Mouse (Mus musculus): ENCODE results near the gene H2-T3. TPM values are rescaled to one million over a fixed set of nuclear protein-coding genes. Genes with fewer than 3 reads are reported as not detected.

H2-T3 gene
- polyA plus RNA-seq, 1 experiment from 2014 or later, result not detected

DNA sequence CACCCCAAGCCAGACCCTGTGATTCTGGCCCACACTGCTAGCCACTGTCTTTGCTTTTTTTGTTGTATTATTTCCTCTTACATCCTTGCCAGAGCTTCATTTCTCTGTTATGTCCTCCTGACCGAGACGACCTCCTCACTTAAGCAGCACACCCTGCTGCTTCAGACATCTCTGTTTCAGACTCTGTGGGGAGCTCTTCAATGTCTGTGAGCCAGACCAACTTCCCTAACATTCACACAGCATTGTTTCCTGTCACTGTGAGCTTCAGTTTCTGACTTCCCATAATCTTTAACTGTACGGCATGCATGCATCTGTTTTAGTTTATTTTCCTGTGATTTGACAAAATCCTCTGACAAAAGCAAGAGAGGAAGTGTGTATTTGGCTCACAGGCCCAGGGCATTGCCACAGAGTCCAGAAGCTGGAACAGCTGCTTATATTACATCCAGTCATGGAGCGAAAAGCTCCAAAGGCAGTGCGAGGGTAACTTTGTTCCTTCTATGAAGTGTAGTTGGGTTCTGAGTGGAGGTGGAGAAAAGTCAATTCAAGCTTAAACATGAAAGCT lies 28.6 kb upstream of the H2-T3 start:
- DNase-seq (ENCODE audit: low spot score), result no peak
- no peak overlapping the region for H3K4me3 ChIP-seq (ENCODE audit: low read depth, low read length)
- peaks cover 42% of the 10 kb centered on the region for H3K27me3 ChIP-seq (ENCODE audit: control insufficient read depth, insufficient read depth, low read length)
- 59% methylated on average over 5 of the region's 5 CpGs for WGBS
- no peak for ATAC-seq (ENCODE audit: insufficient read depth, low FRiP score, low TSS enrichment)
- no peaks in the 10 kb centered on the region for H3K9me3 ChIP-seq (ENCODE audit: control insufficient read depth, low read length)
- no peaks in the 10 kb centered on the region for H3K36me3 ChIP-seq (ENCODE audit: control insufficient read depth, insufficient read depth, low read length)
- H3K4me2 ChIP-seq (ENCODE audit: low read depth), result no peak overlapping the region
- H3K4me1 ChIP-seq (ENCODE audit: control insufficient read depth, insufficient read depth, low read length), result no peaks in the 10 kb centered on the region
- H3K9ac ChIP-seq (ENCODE audit: low read length), result no peak overlapping the region
- H3K27ac ChIP-seq (ENCODE audit: low read depth, low read length), result no peak overlapping the region

DNA sequence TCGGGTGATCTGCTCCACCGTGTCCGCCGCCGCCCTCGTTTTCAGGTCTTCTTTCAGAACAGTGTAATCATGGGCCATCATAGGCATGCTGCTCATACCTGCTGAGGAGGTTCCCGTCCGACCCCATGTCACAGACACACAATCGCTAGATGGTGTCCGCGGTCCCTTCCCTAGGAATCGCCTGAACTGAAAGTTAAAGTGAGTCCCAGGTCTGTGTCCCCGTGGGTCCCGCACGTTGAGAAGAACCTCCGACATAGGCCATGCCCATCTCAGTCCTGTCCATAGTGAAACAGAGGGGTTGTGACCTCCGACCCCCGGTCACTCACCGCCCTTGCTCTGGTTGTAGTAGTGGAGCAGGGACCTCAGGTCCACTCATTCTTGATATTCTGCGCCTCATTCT lies 25.5 kb upstream of the H2-T3 start:
- Histone ChIP-seq H3K4me3 (ENCODE audit: low read depth, low read length) (no peak overlapping the region), H3K9ac (ENCODE audit: low read length) (no peak overlapping the region), H3K36me3 (ENCODE audit: control insufficient read depth, insufficient read depth, low read length) (no peaks in the 10 kb centered on the region), H3K4me1 (ENCODE audit: control insufficient read depth, insufficient read depth, low read length) (no peaks in the 10 kb centered on the region), H3K4me2 (ENCODE audit: low read depth) (no peak overlapping the region), H3K27ac (ENCODE audit: low read depth, low read length) (no peak overlapping the region), H3K27me3 (ENCODE audit: control insufficient read depth, insufficient read depth, low read length) (peaks cover 43% of the 10 kb centered on the region), H3K9me3 (ENCODE audit: control insufficient read depth, low read length) (no peaks in the 10 kb centered on the region)
- DNase-seq (ENCODE audit: low spot score) (no peak), ATAC-seq (ENCODE audit: insufficient read depth, low FRiP score, low TSS enrichment) (no peak)
- 1% methylated on average over 20 of the region's 20 CpGs for WGBS

DNA sequence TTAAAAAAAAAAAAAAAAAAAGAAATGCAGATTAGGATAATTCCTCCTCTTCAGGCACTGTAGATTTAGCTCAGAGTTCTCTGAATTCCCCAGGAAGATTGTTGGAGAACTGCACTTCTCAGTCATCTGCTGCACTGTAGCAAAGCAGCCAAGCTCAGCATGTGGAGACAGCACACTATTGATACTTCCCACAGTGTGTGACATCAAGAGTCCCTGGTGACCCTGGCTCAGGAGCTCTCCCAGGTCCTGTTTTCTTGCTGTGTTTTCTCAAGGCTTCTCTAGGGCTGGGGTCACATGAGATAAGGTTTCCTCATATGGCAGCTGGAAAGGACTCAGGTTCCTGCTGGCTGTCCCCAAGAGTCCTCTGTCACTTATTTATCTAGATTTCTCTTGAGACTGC lies 16.8 kb upstream of the H2-T3 start:
- Histone ChIP-seq H3K36me3 (ENCODE audit: control insufficient read depth, insufficient read depth, low read length) (no peaks in the 10 kb centered on the region), H3K4me2 (ENCODE audit: low read depth) (no peak overlapping the region), H3K9me3 (ENCODE audit: control insufficient read depth, low read length) (no peaks in the 10 kb centered on the region), H3K9ac (ENCODE audit: low read length) (no peak overlapping the region), H3K4me3 (ENCODE audit: low read depth, low read length) (no peak overlapping the region), H3K27me3 (ENCODE audit: control insufficient read depth, insufficient read depth, low read length) (peaks cover 29% of the 10 kb centered on the region), H3K27ac (ENCODE audit: low read depth, low read length) (no peak overlapping the region), H3K4me1 (ENCODE audit: control insufficient read depth, insufficient read depth, low read length) (no peaks in the 10 kb centered on the region)
- DNase-seq (ENCODE audit: low spot score), result no peak
- ATAC-seq (ENCODE audit: insufficient read depth, low FRiP score, low TSS enrichment), result no peak

DNA sequence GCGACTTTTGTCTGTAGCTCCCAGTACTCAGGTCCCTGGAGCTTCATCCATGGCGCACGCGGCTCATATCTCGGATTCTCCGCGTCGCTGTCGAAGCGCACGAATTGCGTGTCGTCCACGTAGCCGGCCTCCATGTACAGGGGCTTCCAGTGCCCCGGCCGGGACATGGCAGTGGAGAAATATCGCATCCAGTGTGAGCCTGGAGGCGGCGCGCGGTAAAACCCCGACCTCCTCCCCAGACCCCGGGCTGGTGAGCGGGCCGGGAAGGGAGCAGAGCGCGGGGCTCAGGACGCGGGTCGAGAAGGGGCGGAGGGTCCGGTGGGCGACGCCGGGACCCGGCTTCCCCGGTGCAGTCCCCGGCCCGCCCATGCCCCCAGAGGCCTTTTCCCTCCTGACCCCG lies 15.8 kb upstream of the H2-T3 start:
- Histone ChIP-seq H3K4me1 (ENCODE audit: control insufficient read depth, insufficient read depth, low read length) (no peaks in the 10 kb centered on the region), H3K27ac (ENCODE audit: low read depth, low read length) (no peak overlapping the region), H3K27me3 (ENCODE audit: control insufficient read depth, insufficient read depth, low read length) (peaks cover 29% of the 10 kb centered on the region), H3K4me2 (ENCODE audit: low read depth) (peak overlapping the region; percentile 44), H3K9me3 (ENCODE audit: control insufficient read depth, low read length) (no peaks in the 10 kb centered on the region), H3K4me3 (ENCODE audit: low read depth, low read length) (peak overlapping the region; percentile 23), H3K9ac (ENCODE audit: low read length) (no peak overlapping the region), H3K36me3 (ENCODE audit: control insufficient read depth, insufficient read depth, low read length) (no peaks in the 10 kb centered on the region)
- DNase-seq (ENCODE audit: low spot score) (peak; percentile 36), ATAC-seq (ENCODE audit: insufficient read depth, low FRiP score, low TSS enrichment) (no peak)
- under 1% methylated on average over 36 of the region's 41 CpGs for WGBS

DNA sequence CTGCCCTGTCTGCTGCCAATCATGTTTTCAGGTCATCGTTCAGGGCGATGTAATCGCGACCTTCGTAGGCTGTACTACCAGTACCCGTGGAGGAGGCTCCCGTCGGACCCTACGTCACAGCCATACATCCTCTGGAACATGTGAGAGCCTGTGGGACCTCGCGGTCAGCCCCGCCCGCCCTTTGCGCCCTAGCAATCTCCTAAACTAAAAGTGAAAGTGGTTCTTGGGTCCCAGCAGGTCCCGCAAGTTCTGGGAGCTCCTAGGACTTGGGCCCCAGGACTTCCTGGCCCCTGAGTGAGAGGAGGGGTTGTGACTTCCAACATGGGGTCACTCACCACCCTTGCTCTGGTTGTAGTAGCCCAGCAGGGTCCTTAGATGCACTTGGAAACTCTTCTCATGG lies 15.4 kb upstream of the H2-T3 start:
- Histone ChIP-seq H3K36me3 (ENCODE audit: control insufficient read depth, insufficient read depth, low read length) (no peaks in the 10 kb centered on the region), H3K9ac (ENCODE audit: low read length) (no peak overlapping the region), H3K4me1 (ENCODE audit: control insufficient read depth, insufficient read depth, low read length) (no peaks in the 10 kb centered on the region), H3K27me3 (ENCODE audit: control insufficient read depth, insufficient read depth, low read length) (peaks cover 29% of the 10 kb centered on the region), H3K27ac (ENCODE audit: low read depth, low read length) (no peak overlapping the region), H3K4me3 (ENCODE audit: low read depth, low read length) (peak overlapping the region; percentile 23), H3K4me2 (ENCODE audit: low read depth) (peak overlapping the region; percentile 44), H3K9me3 (ENCODE audit: control insufficient read depth, low read length) (no peaks in the 10 kb centered on the region)
- 0% methylated on average over 15 of the region's 15 CpGs for WGBS
- DNase-seq (ENCODE audit: low spot score) (no peak), ATAC-seq (ENCODE audit: insufficient read depth, low FRiP score, low TSS enrichment) (no peak)

DNA sequence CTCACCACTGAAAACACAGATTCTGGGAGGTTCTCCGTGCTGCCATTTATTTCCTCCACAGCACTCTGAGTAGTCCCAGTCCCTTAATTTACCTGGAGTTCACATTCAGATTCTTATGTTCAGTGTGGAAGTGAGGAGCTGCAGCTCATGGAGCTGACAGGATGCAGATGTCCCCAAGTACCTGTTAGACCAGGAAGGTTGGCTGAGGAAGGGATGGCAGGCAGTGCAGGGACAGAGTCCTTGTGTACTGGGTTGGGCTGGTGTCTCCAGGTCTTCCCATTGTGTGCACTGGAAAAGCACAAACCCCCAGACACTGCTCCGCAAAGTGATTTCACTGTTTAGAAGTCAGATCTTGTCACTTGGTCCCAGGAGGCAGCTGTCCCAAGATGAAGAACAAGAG lies 11.8 kb upstream of the H2-T3 start:
- no peak overlapping the region for H3K4me2 ChIP-seq (ENCODE audit: low read depth)
- ATAC-seq (ENCODE audit: insufficient read depth, low FRiP score, low TSS enrichment) (no peak), DNase-seq (ENCODE audit: low spot score) (no peak)
- no peak overlapping the region for H3K27ac ChIP-seq (ENCODE audit: low read depth, low read length)
- H3K27me3 ChIP-seq (ENCODE audit: control insufficient read depth, insufficient read depth, low read length), result peaks cover 28% of the 10 kb centered on the region
- no peak overlapping the region for H3K4me3 ChIP-seq (ENCODE audit: low read depth, low read length)
- H3K36me3 ChIP-seq (ENCODE audit: control insufficient read depth, insufficient read depth, low read length), result no peaks in the 10 kb centered on the region
- 80% methylated on average over 2 of the region's 2 CpGs for WGBS
- H3K4me1 ChIP-seq (ENCODE audit: control insufficient read depth, insufficient read depth, low read length), result no peaks in the 10 kb centered on the region
- H3K9me3 ChIP-seq (ENCODE audit: control insufficient read depth, low read length), result no peaks in the 10 kb centered on the region
- no peak overlapping the region for H3K9ac ChIP-seq (ENCODE audit: low read length)

DNA sequence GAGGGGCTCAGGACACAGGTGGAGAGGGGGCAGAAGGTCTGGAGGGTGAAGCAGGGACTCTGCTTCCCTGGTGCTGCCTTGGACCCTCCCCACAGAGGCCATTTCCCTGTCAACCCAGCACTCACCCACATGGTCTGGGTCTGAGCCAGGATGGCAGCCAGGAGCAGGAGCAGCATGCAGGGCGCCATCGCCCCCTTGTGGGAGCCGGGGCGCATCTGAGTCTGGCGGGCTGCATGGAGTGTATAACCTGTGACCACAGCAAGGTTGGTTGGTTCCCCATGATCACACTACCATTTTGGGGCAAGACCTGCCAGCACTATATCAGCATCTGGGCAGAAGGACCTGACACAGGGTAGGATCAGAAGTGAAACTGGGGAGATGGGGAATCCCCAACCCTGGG lies 8.2 kb upstream of the H2-T3 start:
- no peak overlapping the region for H3K9ac ChIP-seq (ENCODE audit: low read length)
- peak; percentile 32 for DNase-seq (ENCODE audit: low spot score)
- H3K4me3 ChIP-seq (ENCODE audit: low read depth, low read length), result no peak overlapping the region
- H3K27ac ChIP-seq (ENCODE audit: low read depth, low read length), result no peak overlapping the region
- no peaks in the 10 kb centered on the region for H3K4me1 ChIP-seq (ENCODE audit: control insufficient read depth, insufficient read depth, low read length)
- H3K4me2 ChIP-seq (ENCODE audit: low read depth), result no peak overlapping the region
- no peaks in the 10 kb centered on the region for H3K27me3 ChIP-seq (ENCODE audit: control insufficient read depth, insufficient read depth, low read length)
- H3K36me3 ChIP-seq (ENCODE audit: control insufficient read depth, insufficient read depth, low read length), result no peaks in the 10 kb centered on the region
- H3K9me3 ChIP-seq (ENCODE audit: control insufficient read depth, low read length), result no peaks in the 10 kb centered on the region
- no peak for ATAC-seq (ENCODE audit: insufficient read depth, low FRiP score, low TSS enrichment)
- WGBS, result 16% methylated on average over 5 of the region's 5 CpGs

DNA sequence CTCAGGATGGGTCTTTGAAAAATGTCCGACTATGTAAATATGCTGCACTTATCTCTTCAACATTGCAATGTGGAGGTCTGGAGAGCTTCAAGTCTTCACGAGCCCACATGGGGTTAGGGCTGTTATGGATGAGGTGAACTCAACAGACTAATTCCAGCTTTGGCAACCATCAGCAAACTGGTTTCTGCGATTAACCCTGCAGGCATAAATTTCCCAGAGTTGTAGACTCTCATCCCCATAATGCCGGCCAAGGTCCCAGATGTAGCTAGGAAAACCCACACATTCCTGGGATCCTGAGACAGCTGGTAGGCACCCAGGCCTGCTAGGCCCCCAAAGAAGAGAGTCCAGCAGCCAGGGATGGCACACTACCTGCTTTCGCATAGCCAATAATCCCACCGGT lies 4.4 kb upstream of the H2-T3 start:
- no peaks in the 10 kb centered on the region for H3K4me1 ChIP-seq (ENCODE audit: control insufficient read depth, insufficient read depth, low read length)
- no peak for ATAC-seq (ENCODE audit: insufficient read depth, low FRiP score, low TSS enrichment)
- H3K36me3 ChIP-seq (ENCODE audit: control insufficient read depth, insufficient read depth, low read length), result no peaks in the 10 kb centered on the region
- WGBS, result 85% methylated on average over 6 of the region's 6 CpGs
- H3K4me3 ChIP-seq (ENCODE audit: low read depth, low read length), result no peak overlapping the region
- no peak overlapping the region for H3K4me2 ChIP-seq (ENCODE audit: low read depth)
- peaks cover 4% of the 10 kb centered on the region for H3K27me3 ChIP-seq (ENCODE audit: control insufficient read depth, insufficient read depth, low read length)
- H3K9me3 ChIP-seq (ENCODE audit: control insufficient read depth, low read length), result no peaks in the 10 kb centered on the region
- H3K27ac ChIP-seq (ENCODE audit: low read depth, low read length), result no peak overlapping the region
- no peak for DNase-seq (ENCODE audit: low spot score)
- no peak overlapping the region for H3K9ac ChIP-seq (ENCODE audit: low read length)

DNA sequence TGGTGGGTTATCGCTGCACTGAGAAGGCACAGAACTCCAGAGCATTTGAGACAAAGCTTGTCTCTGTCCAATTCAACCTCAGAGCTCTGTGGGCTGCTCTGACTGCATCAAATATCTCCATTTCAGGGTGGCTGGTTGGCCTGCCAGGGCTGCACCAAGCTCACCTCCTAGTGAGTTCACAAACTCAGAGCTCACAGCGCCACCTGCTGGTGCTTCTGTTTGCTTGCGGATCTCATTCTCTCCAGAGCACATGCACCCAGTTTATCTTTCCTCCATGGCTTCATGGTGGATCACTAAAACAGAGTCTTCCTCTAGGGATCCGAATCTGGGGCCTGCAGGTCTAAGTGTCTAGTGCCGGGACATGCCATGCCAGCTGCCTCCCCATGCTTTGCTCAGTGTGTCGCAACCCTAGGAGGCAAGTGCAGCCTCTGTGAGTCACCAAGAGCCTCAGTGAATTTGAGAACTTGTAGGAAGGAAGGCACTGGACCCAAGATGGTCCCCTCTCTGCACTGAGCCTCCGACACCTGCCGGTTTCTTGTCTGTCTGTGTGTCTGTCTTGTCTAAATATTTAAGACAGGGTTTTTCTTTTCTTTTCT lies 3.6 kb upstream of the H2-T3 start:
- no peak overlapping the region for H3K4me2 ChIP-seq (ENCODE audit: low read depth)
- 34% methylated on average over 8 of the region's 8 CpGs for whole genome bisulfite sequencing
- no peak overlapping the region for H3K4me3 ChIP-seq (ENCODE audit: low read depth, low read length)
- no peak overlapping the region for H3K9ac ChIP-seq (ENCODE audit: low read length)
- no peaks in the 10 kb centered on the region for H3K36me3 ChIP-seq (ENCODE audit: control insufficient read depth, insufficient read depth, low read length)
- no peaks in the 10 kb centered on the region for H3K4me1 ChIP-seq (ENCODE audit: control insufficient read depth, insufficient read depth, low read length)
- no peak overlapping the region for H3K27ac ChIP-seq (ENCODE audit: low read depth, low read length)
- peaks cover 10% of the 10 kb centered on the region for H3K27me3 ChIP-seq (ENCODE audit: control insufficient read depth, insufficient read depth, low read length)
- no peaks in the 10 kb centered on the region for H3K9me3 ChIP-seq (ENCODE audit: control insufficient read depth, low read length)
- DNase-seq (ENCODE audit: low spot score) (peak; percentile 85), ATAC-seq (ENCODE audit: insufficient read depth, low FRiP score, low TSS enrichment) (no peak)

All from neural tube, embryonic 11.5 days (tissue).